ENCODE assay signal across 10 mouse cellular contexts in genomic region chr9:61289713-61290112, GRCm38 (mm10).
DNase-seq lines count a peak whose midpoint lies in the region; ATAC-seq and TF ChIP-seq lines count a peak whose summit lies in the region.
"Had no signal": no experiment of that assay in that cellular context is flagged by ENCODE, and none has a peak within 500 bp of the region (broad histone marks: within the 10 kb centered on the region; RNA-seq: fewer than 3 reads in every experiment).

No protein-coding gene starts in this region.

- H3K4me2 ChIP-seq in liver, postnatal 0 days (ENCODE audit: low read depth, low read length): no peak overlapping the region
- H3K4me2 ChIP-seq in kidney, postnatal 0 days (ENCODE audit: low read length): no peak overlapping the region
- H3K4me2 ChIP-seq in midbrain, embryonic 13.5 days (replicated peaks): no peak overlapping the region
- H3K4me2 ChIP-seq: embryonic facial prominence, embryonic 15.5 days; heart, embryonic 15.5 days had no signal

- no peaks in the 10 kb centered on the region for H3K36me3 ChIP-seq in liver, adult 2 months (ENCODE audit: control insufficient read depth, insufficient read depth, low read length)
- no peaks in the 10 kb centered on the region for H3K36me3 ChIP-seq in liver, postnatal 0 days (replicated peaks; ENCODE audit: insufficient read depth, low read length)
- H3K36me3 ChIP-seq in kidney, postnatal 0 days (ENCODE audit: insufficient read depth, low read length): no peaks in the 10 kb centered on the region
- no peaks in the 10 kb centered on the region for H3K36me3 ChIP-seq in midbrain, embryonic 13.5 days
- H3K36me3 ChIP-seq: embryonic facial prominence, embryonic 15.5 days; heart, embryonic 15.5 days had no signal

- no peaks in the 10 kb centered on the region for H3K4me1 ChIP-seq in liver, adult 2 months (ENCODE audit: control insufficient read depth, insufficient read depth, low read length)
- no peaks in the 10 kb centered on the region for H3K4me1 ChIP-seq in liver, postnatal 0 days (ENCODE audit: insufficient read depth)
- no peaks in the 10 kb centered on the region for H3K4me1 ChIP-seq in kidney, postnatal 0 days (replicated peaks; ENCODE audit: insufficient read depth, low read length)
- peaks cover 21% of the 10 kb centered on the region for H3K4me1 ChIP-seq in midbrain, embryonic 13.5 days (replicated peaks)

- no peak overlapping the region for H3K4me3 ChIP-seq in liver, adult 2 months (ENCODE audit: insufficient read depth, low read depth, low read length)
- H3K4me3 ChIP-seq in liver, postnatal 0 days (ENCODE audit: low read depth, low read length): no peak overlapping the region
- H3K4me3 ChIP-seq in kidney, postnatal 0 days (replicated peaks; ENCODE audit: low read depth, low read length): no peak overlapping the region
- no peak overlapping the region for H3K4me3 ChIP-seq in midbrain, embryonic 13.5 days (replicated peaks)
- H3K4me3 ChIP-seq: embryonic facial prominence, embryonic 15.5 days; heart, embryonic 15.5 days had no signal

- no peak overlapping the region for H3K9ac ChIP-seq in liver, adult 2 months (ENCODE audit: low read depth, low read length)
- H3K9ac ChIP-seq in liver, postnatal 0 days (replicated peaks): no peak overlapping the region
- H3K9ac ChIP-seq in kidney, postnatal 0 days (ENCODE audit: low read depth, low read length): no peak overlapping the region
- H3K9ac ChIP-seq in midbrain, embryonic 13.5 days (replicated peaks): no peak overlapping the region
- H3K9ac ChIP-seq: embryonic facial prominence, embryonic 15.5 days; heart, embryonic 15.5 days had no signal

- H3K27me3 ChIP-seq in liver, adult 2 months (ENCODE audit: control insufficient read depth, insufficient read depth, low read length): no peaks in the 10 kb centered on the region
- H3K27me3 ChIP-seq in liver, postnatal 0 days (ENCODE audit: insufficient read depth, low read length): no peaks in the 10 kb centered on the region
- H3K27me3 ChIP-seq in kidney, postnatal 0 days (ENCODE audit: insufficient read depth, low read length): no peaks in the 10 kb centered on the region
- H3K27me3 ChIP-seq in midbrain, embryonic 13.5 days: peaks cover 7% of the 10 kb centered on the region; the same call in 1 of the 2 replicates

- 47% methylated on average over 6 of the region's 6 CpGs for WGBS in liver, adult 2 months
- 64% methylated on average over 6 of the region's 6 CpGs for WGBS in liver, postnatal 0 days (ENCODE audit: insufficient replicate concordance)
- WGBS in kidney, postnatal 0 days: 56% methylated on average over 6 of the region's 6 CpGs
- 78% methylated on average over 6 of the region's 6 CpGs for WGBS in midbrain, embryonic 13.5 days

- no peak for TF ChIP-seq CTCF in liver, adult 2 months (IDR thresholded peaks at IDR 0.05; ENCODE audit: low read depth, low read length)
- TF ChIP-seq CTCF in liver, postnatal 0 days (IDR thresholded peaks at IDR 0.05; ENCODE audit: low read depth): no peak
- 0 out of 2 replicates have a peak, but pooled peaks have one; percentile 4 for TF ChIP-seq CTCF in kidney, postnatal 0 days (IDR thresholded peaks at IDR 0.05; ENCODE audit: low read depth)

- peak; percentile 82 for DNase-seq in liver, adult 2 months (ENCODE audit: extremely low read depth, low read depth, low spot score)
- DNase-seq in liver, postnatal 0 days: no peak
- peak; percentile 75 for DNase-seq in embryo, embryonic 10 days (ENCODE audit: low spot score)
- peak; percentile 68 for DNase-seq in kidney, postnatal 0 days (ENCODE audit: low spot score)
- DNase-seq in mesoderm, embryonic 11.5 days (ENCODE audit: low read depth, low spot score): peak; percentile 55
- DNase-seq in thymus, adult 18-20 months: no peak
- DNase-seq: cerebellum, adult 18-20 months had no signal

- H3K27ac ChIP-seq in liver, adult 2 months (replicated peaks; ENCODE audit: insufficient read depth, low read depth, low read length): no peak overlapping the region
- no peak overlapping the region for H3K27ac ChIP-seq in liver, postnatal 0 days (ENCODE audit: low read depth)
- H3K27ac ChIP-seq in kidney, postnatal 0 days: no peak overlapping the region
- H3K27ac ChIP-seq in midbrain, embryonic 13.5 days: no peak overlapping the region
- H3K27ac ChIP-seq: embryonic facial prominence, embryonic 15.5 days; heart, embryonic 15.5 days had no signal

- ATAC-seq in liver, postnatal 0 days: no peak
- peak; percentile 76; the same call in 1 of the 2 replicates for ATAC-seq in kidney, postnatal 0 days (replicated peaks; ENCODE audit: low FRiP score, low read depth)
- ATAC-seq in midbrain, embryonic 13.5 days: no peak

- TF ChIP-seq POLR2A in liver, adult 2 months (IDR thresholded peaks at IDR 0.05; ENCODE audit: extremely low read depth, insufficient read depth, low read length): no peak

- H3K79me2 ChIP-seq in liver, adult 2 months (ENCODE audit: control insufficient read depth, insufficient read depth, low read length): no peaks in the 10 kb centered on the region

- TF ChIP-seq EP300 in liver, postnatal 0 days (IDR thresholded peaks at IDR 0.05; ENCODE audit: low read depth): no peak

- H3K9me3 ChIP-seq in liver, postnatal 0 days (ENCODE audit: low read length): no peaks in the 10 kb centered on the region
- H3K9me3 ChIP-seq in kidney, postnatal 0 days (replicated peaks; ENCODE audit: low read length): no peaks in the 10 kb centered on the region
- peaks cover 4% of the 10 kb centered on the region; the same call in 1 of the 2 replicates for H3K9me3 ChIP-seq in midbrain, embryonic 13.5 days
- H3K9me3 ChIP-seq: heart, embryonic 15.5 days had no signal

Comparison
In these comparisons a context has a peak if more than half of its experiments do, and no peak if none do; other contexts are left out.
1. DNase-seq: peak in liver, adult 2 months (single experiment), embryo, embryonic 10 days (single experiment), kidney, postnatal 0 days (single experiment) and mesoderm, embryonic 11.5 days (single experiment); none in liver, postnatal 0 days (single experiment) and thymus, adult 18-20 months (0 of 2).